Mouse (Mus musculus): Measurements from ENCODE around the gene Tmem63c. TPM values are rescaled to one million over a fixed set of nuclear protein-coding genes. Genes with fewer than 3 reads are reported as not detected.
A peak's percentile ranks its signal among the peaks of the same experiment; 100 is the strongest.

The Tmem63c gene
- total and polyA plus RNA-seq, 3 experiments = 0.08 to 0.14 (median 0.09) TPM

DNA sequence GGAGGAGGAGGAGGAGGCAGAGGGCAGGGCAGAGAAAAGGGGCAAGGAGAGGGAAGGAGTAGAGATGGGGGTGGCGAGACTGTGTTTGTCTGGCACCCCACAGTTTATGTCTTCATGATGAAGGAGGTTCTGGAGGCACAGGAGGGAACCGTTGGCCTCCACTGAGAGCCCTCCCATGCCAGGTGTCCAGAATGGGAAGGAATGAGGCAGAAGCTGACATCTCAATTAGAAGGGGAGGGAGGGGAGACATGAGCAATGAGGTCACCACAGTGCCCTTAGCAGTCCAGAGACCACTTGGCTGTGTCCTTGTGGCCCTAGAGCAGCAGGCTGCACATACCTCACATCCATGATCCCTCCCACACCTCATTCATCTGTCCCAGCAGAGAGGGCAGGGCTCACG lies 26.4 kb upstream of the Tmem63c start:
- no peak for TF ChIP-seq CTCF (IDR thresholded peaks at IDR 0.05)
- TF ChIP-seq EP300 (IDR thresholded peaks at IDR 0.05; ENCODE audit: insufficient read depth, low read depth, low read length) = no peak
- no peak for TF ChIP-seq POLR2A (IDR thresholded peaks at IDR 0.05; ENCODE audit: insufficient read depth, low read depth, low read length)
- 43% methylated on average over 3 of the region's 3 CpGs for whole genome bisulfite sequencing
- H3K4me1 ChIP-seq (ENCODE audit: control insufficient read depth, insufficient read depth, low read length) = no peaks in the 10 kb centered on the region
- H3K79me2 ChIP-seq (replicated peaks; ENCODE audit: control insufficient read depth, insufficient read depth, low read length) = no peaks in the 10 kb centered on the region
- H3K36me3 ChIP-seq (ENCODE audit: control insufficient read depth, insufficient read depth, low read length) = no peaks in the 10 kb centered on the region
- H3K27me3 ChIP-seq (ENCODE audit: control insufficient read depth, insufficient read depth, low read length) = peaks cover 6% of the 10 kb centered on the region
- no peak overlapping the region for H3K4me3 ChIP-seq
- DNase-seq = no peak
- intact Hi-C loops (cut with DNase I) = loop anchor here (5.0 kb wide), 1 partner anchor 53 kb away; no protein-coding TSS in a partner anchor
- no peak overlapping the region for H3K27ac ChIP-seq
- H3K9ac ChIP-seq (ENCODE audit: low read depth, low read length) = no peak overlapping the region

DNA sequence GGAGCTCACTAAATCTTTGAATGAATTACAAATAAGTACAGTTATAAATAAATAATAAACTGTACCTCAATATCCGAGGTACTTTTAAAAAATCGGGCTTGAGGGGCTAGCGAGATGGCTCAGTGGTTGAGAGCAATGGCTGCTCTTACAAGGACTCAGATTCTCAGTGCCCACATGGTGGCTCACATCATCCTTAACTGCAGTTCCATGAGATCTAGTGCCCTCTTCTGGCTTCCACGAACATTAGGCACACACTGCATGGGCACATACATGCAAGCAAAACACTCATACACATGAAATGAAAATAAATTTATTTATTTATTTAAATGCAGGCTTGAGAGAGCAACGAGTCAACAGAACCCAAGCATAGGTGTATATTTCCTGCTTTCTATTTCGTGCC lies 25.2 kb upstream of the Tmem63c start:
- TF ChIP-seq EP300 (IDR thresholded peaks at IDR 0.05; ENCODE audit: insufficient read depth, low read depth, low read length) (no peak), CTCF (IDR thresholded peaks at IDR 0.05) (no peak), POLR2A (IDR thresholded peaks at IDR 0.05; ENCODE audit: insufficient read depth, low read depth, low read length) (no peak)
- WGBS = 67% methylated on average over 6 of the region's 6 CpGs
- H3K79me2 ChIP-seq (replicated peaks; ENCODE audit: control insufficient read depth, insufficient read depth, low read length) = no peaks in the 10 kb centered on the region
- H3K9ac ChIP-seq (ENCODE audit: low read depth, low read length) = no peak overlapping the region
- no peak overlapping the region for H3K27ac ChIP-seq
- no peaks in the 10 kb centered on the region for H3K27me3 ChIP-seq (ENCODE audit: control insufficient read depth, insufficient read depth, low read length)
- no peaks in the 10 kb centered on the region for H3K4me1 ChIP-seq (ENCODE audit: control insufficient read depth, insufficient read depth, low read length)
- no peak overlapping the region for H3K4me3 ChIP-seq
- intact Hi-C loops (cut with DNase I) = no loop called here
- H3K36me3 ChIP-seq (ENCODE audit: control insufficient read depth, insufficient read depth, low read length) = no peaks in the 10 kb centered on the region
- DNase-seq = no peak

DNA sequence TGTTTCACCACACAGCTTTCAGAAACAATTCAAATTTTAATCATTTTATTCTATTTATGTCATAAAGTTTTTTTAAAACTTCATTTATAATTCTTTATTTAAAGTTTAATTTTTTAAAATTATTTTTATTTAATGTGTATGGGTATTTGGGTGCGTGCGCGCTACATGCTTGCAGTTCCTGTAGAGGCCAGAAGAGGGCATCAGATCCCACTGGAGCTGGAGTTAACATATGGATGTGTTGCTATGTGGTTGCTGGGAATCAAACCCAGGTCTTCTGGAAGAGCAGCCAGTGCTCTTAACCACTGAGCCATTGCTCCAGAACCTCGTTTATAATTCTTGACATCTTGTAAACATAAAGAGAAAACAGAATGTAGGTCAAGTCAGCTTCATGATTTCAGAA lies 22.4 kb upstream of the Tmem63c start:
- H3K36me3 ChIP-seq (ENCODE audit: control insufficient read depth, insufficient read depth, low read length) = no peaks in the 10 kb centered on the region
- no peak overlapping the region for H3K9ac ChIP-seq (ENCODE audit: low read depth, low read length)
- H3K4me3 ChIP-seq = no peak overlapping the region
- no peaks in the 10 kb centered on the region for H3K79me2 ChIP-seq (replicated peaks; ENCODE audit: control insufficient read depth, insufficient read depth, low read length)
- H3K27ac ChIP-seq = peak overlapping the region; percentile 80
- DNase-seq = no peak
- no peaks in the 10 kb centered on the region for H3K4me1 ChIP-seq (ENCODE audit: control insufficient read depth, insufficient read depth, low read length)
- no peaks in the 10 kb centered on the region for H3K27me3 ChIP-seq (ENCODE audit: control insufficient read depth, insufficient read depth, low read length)
- 75% methylated on average over 4 of the region's 4 CpGs for WGBS
- TF ChIP-seq CTCF (IDR thresholded peaks at IDR 0.05) = peak; percentile 46
- no peak for TF ChIP-seq POLR2A (IDR thresholded peaks at IDR 0.05; ENCODE audit: insufficient read depth, low read depth, low read length)
- intact Hi-C loops (cut with DNase I) = loop anchor here (2.0 kb wide), 1 partner anchor 32 kb away; no protein-coding TSS in a partner anchor

DNA sequence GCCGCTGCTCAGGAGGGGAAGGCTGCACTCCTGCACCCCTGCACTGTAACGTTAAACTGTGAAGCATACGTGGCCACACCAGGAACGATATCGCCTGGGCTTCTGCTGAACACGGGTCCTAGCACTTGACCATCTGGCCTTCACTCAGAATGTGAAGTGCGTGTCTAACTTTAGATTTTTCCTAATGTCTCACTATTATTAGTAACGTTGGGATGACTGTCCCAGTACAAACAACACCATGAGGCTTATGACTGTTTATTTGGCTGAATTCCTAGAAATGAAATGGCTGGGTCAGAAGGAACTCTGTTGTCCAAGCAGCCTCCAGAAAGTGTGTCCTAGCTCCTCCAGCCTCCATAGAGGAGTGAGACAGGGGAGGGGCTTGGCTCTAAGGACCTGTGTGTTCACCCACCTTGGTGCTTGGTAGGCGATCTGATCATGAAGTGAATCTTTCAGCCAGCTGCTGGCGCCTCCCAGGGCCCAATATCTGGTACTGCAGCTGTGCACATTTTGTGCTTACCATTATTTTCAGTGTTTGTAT lies 21.8 kb upstream of the Tmem63c start:
- no peaks in the 10 kb centered on the region for H3K4me1 ChIP-seq (ENCODE audit: control insufficient read depth, insufficient read depth, low read length)
- peak; percentile 69 for TF ChIP-seq CTCF (IDR thresholded peaks at IDR 0.05)
- peak; percentile 94 for TF ChIP-seq EP300 (IDR thresholded peaks at IDR 0.05; ENCODE audit: insufficient read depth, low read depth, low read length)
- peak; percentile 55; the same call in 1 of the 2 replicates for TF ChIP-seq POLR2A (IDR thresholded peaks at IDR 0.05; ENCODE audit: insufficient read depth, low read depth, low read length)
- H3K4me3 ChIP-seq = no peak overlapping the region
- WGBS = 33% methylated on average over 10 of the region's 10 CpGs
- H3K27me3 ChIP-seq (ENCODE audit: control insufficient read depth, insufficient read depth, low read length) = no peaks in the 10 kb centered on the region
- peak; percentile 53 to 75 for DNase-seq
- H3K79me2 ChIP-seq (replicated peaks; ENCODE audit: control insufficient read depth, insufficient read depth, low read length) = no peaks in the 10 kb centered on the region
- H3K9ac ChIP-seq (ENCODE audit: low read depth, low read length) = no peak overlapping the region
- H3K36me3 ChIP-seq (ENCODE audit: control insufficient read depth, insufficient read depth, low read length) = no peaks in the 10 kb centered on the region
- intact Hi-C loops (cut with DNase I) = loop anchor here (2.0 kb wide), 1 partner anchor 31 kb away; no protein-coding TSS in a partner anchor
- H3K27ac ChIP-seq = peak overlapping the region; percentile 80

DNA sequence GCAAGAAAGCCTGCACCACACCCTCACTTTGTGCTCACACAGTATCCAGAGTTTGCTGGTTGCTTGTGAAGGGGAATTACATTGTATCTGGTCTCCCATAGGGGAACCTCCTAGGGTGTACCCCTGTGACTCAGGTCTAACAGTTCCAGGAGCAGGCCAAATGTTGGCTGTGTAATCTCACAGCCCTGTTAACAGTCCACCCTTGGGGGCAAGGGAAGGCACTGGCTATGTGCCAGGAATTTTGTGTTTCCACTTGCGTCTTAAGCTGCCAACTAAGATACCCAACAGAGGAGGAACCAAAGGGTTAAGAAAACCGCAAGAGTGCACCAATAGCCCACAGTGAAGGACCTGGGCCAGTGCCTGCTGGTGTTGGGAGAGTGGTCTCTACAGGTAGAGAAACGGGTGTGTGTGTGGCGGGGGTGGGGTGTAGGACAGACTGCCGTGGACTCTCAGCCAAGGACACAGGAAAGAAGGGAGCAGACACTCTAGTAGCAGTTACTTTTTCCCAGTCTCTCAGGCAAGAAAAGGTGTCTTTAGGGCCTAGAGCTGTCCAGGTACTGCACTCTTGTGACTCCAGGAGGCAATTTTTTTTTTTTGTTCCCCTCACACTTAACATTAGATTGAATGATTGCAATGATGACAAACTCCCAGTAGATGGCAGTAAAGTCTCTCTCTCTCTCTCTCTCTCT lies 20.8 kb upstream of the Tmem63c start:
- peak; percentile 17 to 33 for DNase-seq
- peak overlapping the region; percentile 42; the same call in 1 of the 2 replicates for H3K9ac ChIP-seq (ENCODE audit: low read depth, low read length)

DNA sequence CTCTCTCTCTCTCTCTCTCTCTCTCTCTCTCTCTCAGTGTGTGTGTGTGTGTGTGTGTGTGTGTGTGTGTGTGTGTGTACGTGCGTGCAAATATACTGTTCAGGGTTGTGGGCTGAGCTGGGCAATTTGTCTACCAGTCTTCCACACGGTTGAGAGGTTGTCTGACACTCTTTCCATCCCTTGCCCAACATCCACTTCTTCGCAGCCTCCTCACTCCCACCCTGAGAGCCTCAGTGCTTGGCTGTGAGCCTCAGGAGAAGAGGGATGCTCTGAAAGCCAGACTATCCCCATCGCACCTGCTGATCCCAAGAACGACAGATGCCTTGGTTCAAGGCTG lies 20.3 kb upstream of the Tmem63c start:
- intact Hi-C loops (cut with DNase I) = loop anchor here (5.0 kb wide), 1 partner anchor 51 kb away; no protein-coding TSS in a partner anchor
- DNase-seq = no peak
- Histone ChIP-seq H3K36me3 (ENCODE audit: control insufficient read depth, insufficient read depth, low read length) (no peaks in the 10 kb centered on the region), H3K27ac (no peak overlapping the region), H3K4me3 (no peak overlapping the region), H3K4me1 (ENCODE audit: control insufficient read depth, insufficient read depth, low read length) (no peaks in the 10 kb centered on the region), H3K79me2 (replicated peaks; ENCODE audit: control insufficient read depth, insufficient read depth, low read length) (no peaks in the 10 kb centered on the region), H3K9ac (ENCODE audit: low read depth, low read length) (no peak overlapping the region), H3K27me3 (ENCODE audit: control insufficient read depth, insufficient read depth, low read length) (no peaks in the 10 kb centered on the region)
- WGBS = 38% methylated on average over 6 of the region's 6 CpGs
- TF ChIP-seq EP300 (IDR thresholded peaks at IDR 0.05; ENCODE audit: insufficient read depth, low read depth, low read length) (no peak), CTCF (IDR thresholded peaks at IDR 0.05) (no peak), POLR2A (IDR thresholded peaks at IDR 0.05; ENCODE audit: insufficient read depth, low read depth, low read length) (no peak)

More for the DNA sequence above, 20.8 kb upstream of the Tmem63c start:
- intact Hi-C loops (cut with DNase I) = loop anchor here (5.0 kb wide), 1 partner anchor 52 kb away; no protein-coding TSS in a partner anchor
- no peak for TF ChIP-seq EP300 (IDR thresholded peaks at IDR 0.05; ENCODE audit: insufficient read depth, low read depth, low read length)
- TF ChIP-seq POLR2A (IDR thresholded peaks at IDR 0.05; ENCODE audit: insufficient read depth, low read depth, low read length) = no peak
- TF ChIP-seq CTCF (IDR thresholded peaks at IDR 0.05) = peak; percentile 49
- H3K4me3 ChIP-seq = no peak overlapping the region
- WGBS = 38% methylated on average over 5 of the region's 5 CpGs
- H3K36me3 ChIP-seq (ENCODE audit: control insufficient read depth, insufficient read depth, low read length) = no peaks in the 10 kb centered on the region
- no peaks in the 10 kb centered on the region for H3K79me2 ChIP-seq (replicated peaks; ENCODE audit: control insufficient read depth, insufficient read depth, low read length)
- no peaks in the 10 kb centered on the region for H3K27me3 ChIP-seq (ENCODE audit: control insufficient read depth, insufficient read depth, low read length)
- peak overlapping the region; percentile 80 for H3K27ac ChIP-seq
- H3K4me1 ChIP-seq (ENCODE audit: control insufficient read depth, insufficient read depth, low read length) = no peaks in the 10 kb centered on the region

Measured in heart, adult 2 months (tissue).